Mouse (Mus musculus) adrenal gland (tissue): ENCODE measurements at regions not wholly inside any gene's neighbourhood (a gene's known extent, or its start where the extent isn't known, plus 50 kb on each side); places are given as distances from the start of the nearest gene placed in this dataset.

ENCODE experiments used
- intact Hi-C: fragments of 180-260 bp; cut with DNase I; formaldehyde crosslinking; loops from one replicate; pipeline ENCODE4 v1.15.1; 2025

GRCm38 (mm10) chr14:73730796-73731195, 69.8 kb downstream of the Gm21750 start:
- intact Hi-C loops, result no loop called here

- intact Hi-C loops, result no loop called here
Observed at GRCm38 (mm10) chr14:73732161-73732560, 71.1 kb downstream of the Gm21750 start.

- intact Hi-C loops, result no loop called here
Observed at GRCm38 (mm10) chr14:73750790-73751189, 89.8 kb downstream of the Gm21750 start.

GRCm38 (mm10) chr14:73759986-73760385, 99.0 kb downstream of the Gm21750 start:
- intact Hi-C loops, result no loop called here

GRCm38 (mm10) chr14:73772964-73773363, 111.9 kb downstream of the Gm21750 start:
- intact Hi-C loops, result loop anchor here (10.0 kb wide), 1 partner anchor 832 kb away; no protein-coding TSS in a partner anchor

GRCm38 (mm10) chr14:73773810-73774209, 112.8 kb downstream of the Gm21750 start:
- intact Hi-C loops, result loop anchor here (10.0 kb wide), 1 partner anchor 831 kb away; no protein-coding TSS in a partner anchor

- intact Hi-C loops, result loop anchor here (5.0 to 10.0 kb wide), 2 partner anchors 829 to 931 kb away; no protein-coding TSS in a partner anchor
Observed at GRCm38 (mm10) chr14:73776066-73776465, 115.0 kb downstream of the Gm21750 start.

- intact Hi-C loops, result no loop called here
Observed at GRCm38 (mm10) chr14:73807169-73807568, 146.1 kb downstream of the Gm21750 start.

GRCm38 (mm10) chr14:73838890-73839289, 177.9 kb downstream of the Gm21750 start:
- intact Hi-C loops, result no loop called here

GRCm38 (mm10) chr14:73861782-73862181, 200.8 kb downstream of the Gm21750 start:
- intact Hi-C loops, result no loop called here

GRCm38 (mm10) chr14:73874337-73874736, 213.3 kb downstream of the Gm21750 start:
- intact Hi-C loops, result no loop called here

- intact Hi-C loops, result no loop called here
Observed at GRCm38 (mm10) chr14:73875916-73876315, 214.9 kb downstream of the Gm21750 start.

GRCm38 (mm10) chr14:73878267-73878666, 217.2 kb downstream of the Gm21750 start:
- intact Hi-C loops, result no loop called here

- intact Hi-C loops, result no loop called here
Observed at GRCm38 (mm10) chr14:73878866-73879419, 217.9 kb downstream of the Gm21750 start.

- intact Hi-C loops, result no loop called here
Observed at GRCm38 (mm10) chr14:73891451-73891850, 230.4 kb downstream of the Gm21750 start.

GRCm38 (mm10) chr14:73894844-73895243, 233.8 kb downstream of the Gm21750 start:
- intact Hi-C loops, result no loop called here

GRCm38 (mm10) chr14:73895266-73895665, 234.2 kb downstream of the Gm21750 start:
- intact Hi-C loops, result no loop called here

- intact Hi-C loops, result no loop called here
Observed at GRCm38 (mm10) chr14:73899078-73899477, 238.1 kb downstream of the Gm21750 start.

GRCm38 (mm10) chr14:73902085-73902713, 241.2 kb downstream of the Gm21750 start:
- intact Hi-C loops, result no loop called here

- intact Hi-C loops, result no loop called here
Observed at GRCm38 (mm10) chr14:73913756-73914448, 252.9 kb downstream of the Gm21750 start.

GRCm38 (mm10) chr14:73915990-73916389, 255.0 kb downstream of the Gm21750 start:
- intact Hi-C loops, result no loop called here

GRCm38 (mm10) chr14:73931095-73931494, 270.1 kb downstream of the Gm21750 start:
- intact Hi-C loops, result no loop called here
